ENCODE assay signal across 8 mouse cellular contexts in the genomic region with DNA sequence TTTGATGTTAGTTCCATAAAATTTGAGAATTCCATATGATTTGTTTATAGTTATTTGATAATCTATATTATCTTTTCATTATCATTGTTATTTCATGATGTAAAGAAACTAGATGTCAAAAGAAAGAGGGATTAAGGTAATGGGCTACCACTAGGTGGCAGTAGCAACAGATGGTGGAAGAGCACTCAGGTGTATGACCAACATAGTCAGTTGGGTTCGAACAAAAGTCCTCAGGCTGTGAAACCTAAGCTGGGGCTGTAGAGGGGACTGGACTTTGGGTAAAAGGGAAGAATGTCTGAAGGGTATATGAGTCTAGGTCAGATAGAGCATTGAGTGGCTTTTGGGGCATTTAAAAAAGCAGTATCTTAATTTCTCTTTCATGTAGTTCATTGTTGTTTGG.
A peak's percentile ranks its signal among the peaks of the same experiment; 100 is the strongest.
DNase-seq lines count a peak whose midpoint lies in the region; ATAC-seq and TF ChIP-seq lines count a peak whose summit lies in the region.

No protein-coding gene starts in this region.

- no peak overlapping the region for H3K27ac ChIP-seq in liver, adult 2 months (replicated peaks; ENCODE audit: insufficient read depth, low read depth, low read length)
- no peak overlapping the region for H3K27ac ChIP-seq in liver, embryonic 12.5 days
- H3K27ac ChIP-seq in MEL (ENCODE audit: control insufficient read depth, low read depth, low read length), result no peak overlapping the region
- H3K27ac ChIP-seq in lung, postnatal 0 days (ENCODE audit: low read length), result no peak overlapping the region

- TF ChIP-seq CTCF in liver, adult 2 months (IDR thresholded peaks at IDR 0.05; ENCODE audit: low read depth, low read length), result no peak
- peak; percentile 36 to 71 (median 69) for TF ChIP-seq CTCF in MEL (IDR thresholded peaks at IDR 0.05 in 2 of 3, conservative IDR thresholded peaks at IDR 0.05 in 1 of 3; ENCODE audit: control insufficient read depth in 1 of 3, insufficient read depth in 1 of 3, low read depth in 2 of 3, low read length in 3 of 3, poor library complexity in 1 of 3, severe bottlenecking in 1 of 3)
- peak; percentile 82 for TF ChIP-seq CTCF in lung, postnatal 0 days (IDR thresholded peaks at IDR 0.05)

- TF ChIP-seq RAD21 in MEL (IDR thresholded peaks at IDR 0.05; ENCODE audit: low read depth, low read length), result peak; percentile 55

- no peak for ATAC-seq in liver, embryonic 12.5 days
- no peak for ATAC-seq in lung, postnatal 0 days

- H3K9me3 ChIP-seq in liver, embryonic 12.5 days (replicated peaks), result no peaks in the 10 kb centered on the region
- no peaks in the 10 kb centered on the region for H3K9me3 ChIP-seq in MEL (replicated peaks; ENCODE audit: insufficient read depth, low read length)
- no peaks in the 10 kb centered on the region for H3K9me3 ChIP-seq in lung, postnatal 0 days (ENCODE audit: low read length)

- 18% methylated on average over 1 of the region's 1 CpGs for WGBS in liver, adult 2 months
- WGBS in liver, embryonic 12.5 days (ENCODE audit: insufficient replicate concordance), result 43% methylated on average over 1 of the region's 1 CpGs
- WGBS in lung, postnatal 0 days, result 19% methylated on average over 1 of the region's 1 CpGs

- peak; percentile 3 for DNase-seq in gastrocnemius, adult 18-20 months (ENCODE audit: low spot score)
- DNase-seq in gastrocnemius, adult 8-10 months (ENCODE audit: low spot score in 2 of 2), result no peak
- DNase-seq in liver, adult 2 months (ENCODE audit: extremely low read depth, low read depth, low spot score), result peak; percentile 40
- DNase-seq in MEL (ENCODE audit: low read depth, low spot score), result peak; percentile 45
- DNase-seq in embryo, embryonic 11 days, result peak; percentile 68
- DNase-seq in lung, postnatal 0 days (ENCODE audit: low spot score), result peak; percentile 64
- DNase-seq in right cerebral cortex, postnatal 10 days (ENCODE audit: low spot score in 2 of 2), result no peak

- TF ChIP-seq EP300 in MEL (IDR thresholded peaks at IDR 0.05; ENCODE audit: low read depth in 1 of 2, low read length in 2 of 2), result no peak
- no peak for TF ChIP-seq EP300 in lung, postnatal 0 days (IDR thresholded peaks at IDR 0.05)

- H3K4me3 ChIP-seq in liver, adult 2 months (ENCODE audit: insufficient read depth, low read depth, low read length), result no peak overlapping the region
- H3K4me3 ChIP-seq in liver, embryonic 12.5 days, result no peak overlapping the region
- no peak overlapping the region for H3K4me3 ChIP-seq in MEL (ENCODE audit: control insufficient read depth in 1 of 2, insufficient read depth in 1 of 2, low read depth in 2 of 2, low read length in 2 of 2)
- H3K4me3 ChIP-seq in lung, postnatal 0 days (ENCODE audit: low read depth, low read length), result no peak overlapping the region

- no peaks in the 10 kb centered on the region; the same call in 1 of the 2 replicates for H3K79me2 ChIP-seq in liver, adult 2 months (ENCODE audit: control insufficient read depth, insufficient read depth, low read length)
- no peaks in the 10 kb centered on the region for H3K79me2 ChIP-seq in MEL (ENCODE audit: control insufficient read depth, insufficient read depth, low read length, poor library complexity)

- H3K4me2 ChIP-seq in liver, embryonic 12.5 days, result no peak overlapping the region
- H3K4me2 ChIP-seq in lung, postnatal 0 days (replicated peaks; ENCODE audit: low read depth, low read length), result no peak overlapping the region

- no peaks in the 10 kb centered on the region for H3K36me3 ChIP-seq in liver, adult 2 months (ENCODE audit: control insufficient read depth, insufficient read depth, low read length)
- no peaks in the 10 kb centered on the region for H3K36me3 ChIP-seq in liver, embryonic 12.5 days
- no peaks in the 10 kb centered on the region for H3K36me3 ChIP-seq in MEL (ENCODE audit: control insufficient read depth in 1 of 2, insufficient read depth in 2 of 2, low read length in 2 of 2)
- no peaks in the 10 kb centered on the region for H3K36me3 ChIP-seq in lung, postnatal 0 days (ENCODE audit: insufficient read depth, low read length)

- no peak for TF ChIP-seq POLR2A in liver, adult 2 months (IDR thresholded peaks at IDR 0.05; ENCODE audit: extremely low read depth, insufficient read depth, low read length)
- TF ChIP-seq POLR2A in MEL (IDR thresholded peaks at IDR 0.05; ENCODE audit: control insufficient read depth in 1 of 2, insufficient read depth in 1 of 2, low read depth in 1 of 2, low read length in 2 of 2, poor library complexity in 1 of 2), result no peak

- no peaks in the 10 kb centered on the region for H3K27me3 ChIP-seq in liver, adult 2 months (ENCODE audit: control insufficient read depth, insufficient read depth, low read length)
- no peaks in the 10 kb centered on the region for H3K27me3 ChIP-seq in liver, embryonic 12.5 days (replicated peaks)
- H3K27me3 ChIP-seq in MEL (ENCODE audit: control insufficient read depth in 1 of 2, insufficient read depth in 2 of 2, low read length in 2 of 2), result no peaks in the 10 kb centered on the region
- no peaks in the 10 kb centered on the region for H3K27me3 ChIP-seq in lung, postnatal 0 days (replicated peaks; ENCODE audit: insufficient read depth, low read length)

- no peaks in the 10 kb centered on the region for H3K4me1 ChIP-seq in liver, adult 2 months (ENCODE audit: control insufficient read depth, insufficient read depth, low read length)
- H3K4me1 ChIP-seq in liver, embryonic 12.5 days, result no peaks in the 10 kb centered on the region
- H3K4me1 ChIP-seq in MEL (ENCODE audit: control insufficient read depth in 1 of 2, insufficient read depth in 2 of 2, low read length in 2 of 2), result no peaks in the 10 kb centered on the region
- H3K4me1 ChIP-seq in lung, postnatal 0 days (ENCODE audit: insufficient read depth, low read depth, low read length), result no peaks in the 10 kb centered on the region

- no peak overlapping the region for H3K9ac ChIP-seq in liver, adult 2 months (ENCODE audit: low read depth, low read length)
- H3K9ac ChIP-seq in liver, embryonic 12.5 days, result no peak overlapping the region
- no peak overlapping the region for H3K9ac ChIP-seq in MEL (ENCODE audit: control insufficient read depth, low read depth, low read length, poor library complexity, severe bottlenecking)
- H3K9ac ChIP-seq in lung, postnatal 0 days (replicated peaks; ENCODE audit: low read depth), result no peak overlapping the region

TF ChIP-seq in MEL, 35 proteins besides CTCF, POLR2A, EP300 and RAD21:
- TF ChIP-seq E2F4 (IDR thresholded peaks at IDR 0.05; ENCODE audit: borderline replicate concordance, low read depth, low read length), result no peak
- TF ChIP-seq MAX (IDR thresholded peaks at IDR 0.05; ENCODE audit: low read length), result no peak
- no peak for TF ChIP-seq USF2 (IDR thresholded peaks at IDR 0.05; ENCODE audit: borderline replicate concordance in 1 of 2, insufficient read depth in 1 of 2, low read depth in 1 of 2, low read length in 2 of 2)
- no peak for TF ChIP-seq UBTF (IDR thresholded peaks at IDR 0.05; ENCODE audit: borderline replicate concordance, insufficient read depth, low read depth, low read length)
- TF ChIP-seq ELF1 (IDR thresholded peaks at IDR 0.05; ENCODE audit: low read depth, low read length), result no peak
- TF ChIP-seq POLR2AphosphoS2 (IDR thresholded peaks at IDR 0.05; ENCODE audit: low read length), result no peak
- TF ChIP-seq ZNF384 (IDR thresholded peaks at IDR 0.05; ENCODE audit: low read depth, low read length), result 0 out of 2 replicates have a peak, but pooled peaks have one; percentile 23
- TF ChIP-seq ZC3H11A (IDR thresholded peaks at IDR 0.05; ENCODE audit: low read depth, low read length), result peak; percentile 36; the same call in 1 of the 2 replicates
- TF ChIP-seq TBP (IDR thresholded peaks at IDR 0.05; ENCODE audit: low read depth, low read length), result no peak
- no peak for TF ChIP-seq CHD2 (IDR thresholded peaks at IDR 0.05; ENCODE audit: low read length)
- no peak for TF ChIP-seq ZKSCAN1 (IDR thresholded peaks at IDR 0.05; ENCODE audit: low read depth, low read length)
- TF ChIP-seq SMC3 (IDR thresholded peaks at IDR 0.05; ENCODE audit: low read depth, low read length), result peak; percentile 74
- TF ChIP-seq MEF2A (IDR thresholded peaks at IDR 0.05; ENCODE audit: extremely low read depth, insufficient replicate concordance, low read depth, low read length, poor library complexity, severe bottlenecking), result no peak

Comparison
In these comparisons a context has a peak if more than half of its experiments do, and no peak if none do; other contexts are left out.
1. DNase-seq: peak in gastrocnemius, adult 18-20 months (single experiment), liver, adult 2 months (single experiment), MEL (single experiment), embryo, embryonic 11 days (single experiment) and lung, postnatal 0 days (single experiment); none in gastrocnemius, adult 8-10 months (0 of 2) and right cerebral cortex, postnatal 10 days (0 of 2).